16 mouse cellular contexts compared by ENCODE assay signal in genomic region chr9:115320156-115320555, GRCm38 (mm10).
"Had no signal": no experiment of that assay in that cellular context is flagged by ENCODE, and none has a peak within 500 bp of the region (broad histone marks: within the 10 kb centered on the region; RNA-seq: fewer than 3 reads in every experiment).

No protein-coding gene starts in this region.

- H3K27ac ChIP-seq: lung, embryonic 15.5 days; macrophage; midbrain, embryonic 13.5 days; midbrain, embryonic 15.5 days; neural tube, embryonic 12.5 days; stomach, embryonic 15.5 days had no signal

- DNase-seq: liver, postnatal 0 days; lung, adult 2 months; lung, postnatal 10 days; lung, postnatal 36 days; right cerebral cortex, postnatal 14 days; thymus, adult 18-20 months; thymus, postnatal 14 days; thymus, postnatal 36 days had no signal

- H3K36me3 ChIP-seq: lung, embryonic 15.5 days; midbrain, embryonic 13.5 days; midbrain, embryonic 15.5 days; neural tube, embryonic 12.5 days; stomach, embryonic 15.5 days had no signal

- ATAC-seq: liver, postnatal 0 days; midbrain, embryonic 13.5 days; midbrain, embryonic 15.5 days had no signal

- H3K4me3 ChIP-seq: lung, embryonic 15.5 days; megakaryocyte, embryonic 14.5 days; midbrain, embryonic 13.5 days; midbrain, embryonic 15.5 days; neural tube, embryonic 12.5 days; stomach, embryonic 15.5 days had no signal

- H3K27me3 ChIP-seq: lung, embryonic 15.5 days; midbrain, embryonic 13.5 days; midbrain, embryonic 15.5 days; neural tube, embryonic 12.5 days; stomach, embryonic 15.5 days had no signal

- H3K4me1 ChIP-seq: lung, embryonic 15.5 days had no signal

- H3K9me3 ChIP-seq: lung, embryonic 15.5 days; midbrain, embryonic 15.5 days; neural tube, embryonic 12.5 days; stomach, embryonic 15.5 days had no signal

- H3K4me2 ChIP-seq: lung, embryonic 15.5 days; midbrain, embryonic 11.5 days; midbrain, embryonic 13.5 days; midbrain, embryonic 15.5 days; neural tube, embryonic 12.5 days; stomach, embryonic 15.5 days had no signal

- H3K9ac ChIP-seq: liver, postnatal 0 days; lung, embryonic 15.5 days; midbrain, embryonic 13.5 days; midbrain, embryonic 15.5 days; neural tube, embryonic 12.5 days; stomach, embryonic 15.5 days had no signal
